Mouse (Mus musculus): ENCODE measurements around the gene Dmp1. TPM values are rescaled to one million over a fixed set of nuclear protein-coding genes. Genes with fewer than 3 reads are reported as not detected.
A peak's percentile ranks its signal among the peaks of the same experiment; 100 is the strongest.

Gene Dmp1
- polyA plus RNA-seq, 2 experiments: 3.0 to 5.8 TPM

GRCm38 (mm10) chr5:104201153-104201950 lies 1.1 kb upstream of the Dmp1 start:
- ATAC-seq (ENCODE audit: low FRiP score, low read depth): no peak
- DNase-seq (ENCODE audit: low spot score): no peak
- Histone ChIP-seq H3K36me3 (ENCODE audit: control insufficient read depth, insufficient read depth, low read length) (no peaks in the 10 kb centered on the region), H3K9ac (ENCODE audit: low read depth, low read length, severe bottlenecking) (no peak overlapping the region), H3K27me3 (ENCODE audit: control insufficient read depth, insufficient read depth, low read length) (no peaks in the 10 kb centered on the region), H3K4me2 (replicated peaks; ENCODE audit: low read depth, low read length, severe bottlenecking) (no peak overlapping the region), H3K9me3 (ENCODE audit: control insufficient read depth, low read length) (no peaks in the 10 kb centered on the region), H3K27ac (replicated peaks; ENCODE audit: low read depth, low read length) (no peak overlapping the region), H3K4me1 (ENCODE audit: control insufficient read depth, insufficient read depth, low read length) (no peaks in the 10 kb centered on the region), H3K4me3 (replicated peaks; ENCODE audit: low read length) (no peak overlapping the region)
- TF ChIP-seq POLR2A (IDR thresholded peaks at IDR 0.05; ENCODE audit: borderline replicate concordance, extremely low read depth, insufficient read depth, insufficient read length): no peak
- WGBS: 88% methylated on average over 12 of the region's 12 CpGs

- Histone ChIP-seq H3K4me1 (ENCODE audit: control insufficient read depth, insufficient read depth, low read length) (no peaks in the 10 kb centered on the region), H3K27me3 (ENCODE audit: control insufficient read depth, insufficient read depth, low read length) (no peaks in the 10 kb centered on the region), H3K4me3 (replicated peaks; ENCODE audit: low read length) (no peak overlapping the region), H3K27ac (replicated peaks; ENCODE audit: low read depth, low read length) (no peak overlapping the region), H3K9ac (ENCODE audit: low read depth, low read length, severe bottlenecking) (no peak overlapping the region), H3K36me3 (ENCODE audit: control insufficient read depth, insufficient read depth, low read length) (no peaks in the 10 kb centered on the region), H3K9me3 (ENCODE audit: control insufficient read depth, low read length) (no peaks in the 10 kb centered on the region), H3K4me2 (replicated peaks; ENCODE audit: low read depth, low read length, severe bottlenecking) (no peak overlapping the region)
- DNase-seq (ENCODE audit: low spot score): no peak
- WGBS: 86% methylated on average over 11 of the region's 11 CpGs
- no peak for TF ChIP-seq POLR2A (IDR thresholded peaks at IDR 0.05; ENCODE audit: borderline replicate concordance, extremely low read depth, insufficient read depth, insufficient read length)
- ATAC-seq (ENCODE audit: low FRiP score, low read depth): no peak
Measured at GRCm38 (mm10) chr5:104212531-104212930, 10.1 kb downstream of the Dmp1 start.

- WGBS: 29% methylated on average over 5 of the region's 5 CpGs
- no peak for ATAC-seq (ENCODE audit: low FRiP score, low read depth)
Measured at GRCm38 (mm10) chr5:104218926-104219325, 16.5 kb downstream of the Dmp1 start.

GRCm38 (mm10) chr5:104224299-104224698 lies 21.9 kb downstream of the Dmp1 start:
- Histone ChIP-seq H3K27me3 (ENCODE audit: control insufficient read depth, insufficient read depth, low read length) (no peaks in the 10 kb centered on the region), H3K4me3 (replicated peaks; ENCODE audit: low read length) (no peak overlapping the region), H3K36me3 (ENCODE audit: control insufficient read depth, insufficient read depth, low read length) (no peaks in the 10 kb centered on the region), H3K27ac (replicated peaks; ENCODE audit: low read depth, low read length) (no peak overlapping the region), H3K9ac (ENCODE audit: low read depth, low read length, severe bottlenecking) (no peak overlapping the region), H3K9me3 (ENCODE audit: control insufficient read depth, low read length) (no peaks in the 10 kb centered on the region), H3K4me1 (ENCODE audit: control insufficient read depth, insufficient read depth, low read length) (no peaks in the 10 kb centered on the region), H3K4me2 (replicated peaks; ENCODE audit: low read depth, low read length, severe bottlenecking) (no peak overlapping the region)
- 50% methylated on average over 3 of the region's 3 CpGs for WGBS
- ATAC-seq (ENCODE audit: low FRiP score, low read depth) (no peak), DNase-seq (ENCODE audit: low spot score) (no peak)
- no peak for TF ChIP-seq POLR2A (IDR thresholded peaks at IDR 0.05; ENCODE audit: borderline replicate concordance, extremely low read depth, insufficient read depth, insufficient read length)

More at GRCm38 (mm10) chr5:104218926-104219325, 16.5 kb downstream of the Dmp1 start:
- Histone ChIP-seq H3K9ac (ENCODE audit: low read depth, low read length, severe bottlenecking) (no peak overlapping the region), H3K9me3 (ENCODE audit: control insufficient read depth, low read length) (no peaks in the 10 kb centered on the region), H3K27ac (replicated peaks; ENCODE audit: low read depth, low read length) (no peak overlapping the region), H3K4me2 (replicated peaks; ENCODE audit: low read depth, low read length, severe bottlenecking) (no peak overlapping the region), H3K4me1 (ENCODE audit: control insufficient read depth, insufficient read depth, low read length) (no peaks in the 10 kb centered on the region), H3K27me3 (ENCODE audit: control insufficient read depth, insufficient read depth, low read length) (no peaks in the 10 kb centered on the region), H3K4me3 (replicated peaks; ENCODE audit: low read length) (no peak overlapping the region), H3K36me3 (ENCODE audit: control insufficient read depth, insufficient read depth, low read length) (no peaks in the 10 kb centered on the region)
- TF ChIP-seq POLR2A (IDR thresholded peaks at IDR 0.05; ENCODE audit: borderline replicate concordance, extremely low read depth, insufficient read depth, insufficient read length): no peak
- peak; percentile 33 for DNase-seq (ENCODE audit: low spot score)

GRCm38 (mm10) chr5:104224750-104225149 lies 22.3 kb downstream of the Dmp1 start:
- H3K4me1 ChIP-seq (ENCODE audit: control insufficient read depth, insufficient read depth, low read length): no peaks in the 10 kb centered on the region
- H3K36me3 ChIP-seq (ENCODE audit: control insufficient read depth, insufficient read depth, low read length): no peaks in the 10 kb centered on the region
- H3K27ac ChIP-seq (replicated peaks; ENCODE audit: low read depth, low read length): no peak overlapping the region
- TF ChIP-seq POLR2A (IDR thresholded peaks at IDR 0.05; ENCODE audit: borderline replicate concordance, extremely low read depth, insufficient read depth, insufficient read length): no peak
- DNase-seq (ENCODE audit: low spot score) (no peak), ATAC-seq (ENCODE audit: low FRiP score, low read depth) (no peak)
- H3K4me2 ChIP-seq (replicated peaks; ENCODE audit: low read depth, low read length, severe bottlenecking): no peak overlapping the region
- H3K27me3 ChIP-seq (ENCODE audit: control insufficient read depth, insufficient read depth, low read length): no peaks in the 10 kb centered on the region
- no peak overlapping the region for H3K9ac ChIP-seq (ENCODE audit: low read depth, low read length, severe bottlenecking)
- no peaks in the 10 kb centered on the region for H3K9me3 ChIP-seq (ENCODE audit: control insufficient read depth, low read length)
- H3K4me3 ChIP-seq (replicated peaks; ENCODE audit: low read length): no peak overlapping the region
